Mouse (Mus musculus): ENCODE data around the gene Prdm16. TPM values are rescaled to one million over a fixed set of nuclear protein-coding genes. Genes with fewer than 3 reads are reported as not detected.
A peak's percentile ranks its signal among the peaks of the same experiment; 100 is the strongest.

The Prdm16 gene
- polyA plus RNA-seq, 1 experiment from 2014 or later = 2.0 TPM

DNA sequence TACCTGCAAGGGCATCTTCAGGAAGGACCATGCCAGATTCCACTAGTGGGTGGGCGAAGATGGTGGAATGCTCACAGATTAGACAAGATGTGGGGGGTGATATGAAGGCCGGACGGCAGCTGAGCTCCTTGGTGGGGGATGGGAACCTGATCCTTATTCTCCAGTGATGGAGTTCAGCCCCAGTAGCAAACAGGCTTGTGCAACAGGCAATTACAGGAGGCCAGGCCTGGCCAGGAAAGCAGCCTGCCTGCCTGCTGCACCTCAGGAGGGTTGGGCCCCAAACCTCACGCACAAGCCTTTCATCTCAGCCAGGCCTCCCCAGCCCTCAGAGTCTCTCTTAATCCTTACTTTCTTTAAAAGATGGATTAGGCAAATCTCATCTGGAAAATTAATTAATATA is 124.9 kb downstream of the Prdm16 start:
- ATAC-seq (ENCODE audit: insufficient read depth) = no peak
- Histone ChIP-seq H3K27me3 (peaks cover 5% of the 10 kb centered on the region; the same call in 1 of the 2 replicates), H3K27ac (replicated peaks) (no peak overlapping the region), H3K4me3 (replicated peaks) (no peak overlapping the region), H3K4me1 (replicated peaks) (peaks cover 4% of the 10 kb centered on the region; the same call in 1 of the 2 replicates), H3K9ac (no peak overlapping the region), H3K9me3 (replicated peaks) (no peaks in the 10 kb centered on the region), H3K36me3 (replicated peaks) (no peaks in the 10 kb centered on the region), H3K4me2 (no peak overlapping the region)
- 46% methylated on average over 4 of the region's 4 CpGs for WGBS (ENCODE audit: insufficient replicate concordance)

DNA sequence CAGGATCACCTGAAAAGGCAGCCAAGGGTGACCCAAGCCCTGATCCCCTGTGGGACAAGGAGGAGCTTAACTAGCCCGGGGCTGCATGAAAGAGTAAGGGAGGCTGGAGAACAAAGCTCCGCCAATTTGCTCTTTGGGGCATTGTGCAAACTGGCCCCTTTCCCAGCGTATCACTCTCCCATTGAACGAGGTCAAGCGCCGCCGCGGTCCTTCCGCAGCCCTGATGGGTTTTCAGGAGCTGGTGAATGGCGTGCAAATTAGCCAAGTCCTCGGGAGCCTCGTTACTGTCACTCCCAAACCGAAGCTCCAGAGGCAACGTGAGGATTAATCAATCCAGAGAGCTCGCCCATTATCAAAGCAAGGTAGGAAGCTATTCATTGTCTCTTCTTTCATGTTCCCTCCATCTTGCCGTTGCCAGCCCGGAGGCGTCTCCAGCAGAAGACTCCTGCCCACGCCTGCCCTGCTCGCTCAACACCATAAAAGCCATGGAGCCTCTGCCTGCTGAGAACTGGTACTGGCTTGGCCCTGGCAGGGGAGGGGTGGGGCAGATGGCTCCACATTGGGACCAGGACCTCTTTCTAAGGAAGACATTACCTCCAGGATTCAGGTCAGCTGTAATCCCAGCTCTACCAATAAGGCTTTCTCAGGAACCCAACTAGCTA is 129.8 kb downstream of the Prdm16 start:
- Histone ChIP-seq H3K4me1 (replicated peaks) (peaks cover 4% of the 10 kb centered on the region; the same call in 1 of the 2 replicates), H3K9ac (no peak overlapping the region), H3K4me3 (replicated peaks) (no peak overlapping the region), H3K9me3 (replicated peaks) (no peaks in the 10 kb centered on the region), H3K4me2 (no peak overlapping the region; the same call in 1 of the 2 replicates), H3K27ac (replicated peaks) (no peak overlapping the region), H3K27me3 (0 out of 2 replicates have a peak, but pooled peaks cover 7% of the 10 kb centered on the region), H3K36me3 (replicated peaks) (no peaks in the 10 kb centered on the region)
- no peak for ATAC-seq (ENCODE audit: insufficient read depth)
- WGBS (ENCODE audit: insufficient replicate concordance) = 25% methylated on average over 20 of the region's 20 CpGs

DNA sequence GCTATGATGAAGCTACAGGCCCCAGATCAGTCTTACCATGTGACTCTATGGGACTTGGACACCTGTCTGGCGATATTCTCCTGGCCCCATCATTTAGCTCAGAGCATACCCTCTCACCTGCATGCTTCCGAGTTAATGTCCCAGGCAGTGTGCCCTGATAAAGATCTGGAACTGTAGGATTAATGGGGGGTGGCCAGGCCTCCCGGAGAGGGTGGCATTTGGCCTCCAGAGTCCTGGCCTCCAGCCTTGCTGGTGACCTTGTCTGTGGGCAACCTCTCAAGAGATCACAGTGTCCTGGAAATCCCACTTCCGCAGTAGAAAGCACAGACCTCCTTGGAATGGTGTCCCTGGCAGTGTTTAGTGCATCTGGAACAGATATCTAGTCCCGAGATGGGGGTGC is 131.4 kb downstream of the Prdm16 start:
- Histone ChIP-seq H3K27me3 (0 out of 2 replicates have a peak, but pooled peaks cover 7% of the 10 kb centered on the region), H3K9ac (no peak overlapping the region), H3K4me2 (no peak overlapping the region), H3K27ac (replicated peaks) (no peak overlapping the region), H3K36me3 (replicated peaks) (no peaks in the 10 kb centered on the region), H3K9me3 (replicated peaks) (no peaks in the 10 kb centered on the region), H3K4me1 (replicated peaks) (peaks cover 5% of the 10 kb centered on the region; the same call in 1 of the 2 replicates), H3K4me3 (replicated peaks) (no peak overlapping the region)
- ATAC-seq (ENCODE audit: insufficient read depth) = no peak
- 62% methylated on average over 5 of the region's 5 CpGs for WGBS (ENCODE audit: insufficient replicate concordance)

GRCm38 (mm10) chr4:154503260-154503829 is 133.3 kb downstream of the Prdm16 start:
- Histone ChIP-seq H3K4me1 (replicated peaks) (peaks cover 17% of the 10 kb centered on the region), H3K9ac (no peak overlapping the region), H3K9me3 (replicated peaks) (no peaks in the 10 kb centered on the region), H3K4me3 (replicated peaks) (no peak overlapping the region), H3K27me3 (0 out of 2 replicates have a peak, but pooled peaks cover 7% of the 10 kb centered on the region), H3K4me2 (no peak overlapping the region), H3K27ac (replicated peaks) (no peak overlapping the region), H3K36me3 (replicated peaks) (no peaks in the 10 kb centered on the region)
- ATAC-seq (ENCODE audit: insufficient read depth) = no peak
- 65% methylated on average over 21 of the region's 21 CpGs for WGBS (ENCODE audit: insufficient replicate concordance)

DNA sequence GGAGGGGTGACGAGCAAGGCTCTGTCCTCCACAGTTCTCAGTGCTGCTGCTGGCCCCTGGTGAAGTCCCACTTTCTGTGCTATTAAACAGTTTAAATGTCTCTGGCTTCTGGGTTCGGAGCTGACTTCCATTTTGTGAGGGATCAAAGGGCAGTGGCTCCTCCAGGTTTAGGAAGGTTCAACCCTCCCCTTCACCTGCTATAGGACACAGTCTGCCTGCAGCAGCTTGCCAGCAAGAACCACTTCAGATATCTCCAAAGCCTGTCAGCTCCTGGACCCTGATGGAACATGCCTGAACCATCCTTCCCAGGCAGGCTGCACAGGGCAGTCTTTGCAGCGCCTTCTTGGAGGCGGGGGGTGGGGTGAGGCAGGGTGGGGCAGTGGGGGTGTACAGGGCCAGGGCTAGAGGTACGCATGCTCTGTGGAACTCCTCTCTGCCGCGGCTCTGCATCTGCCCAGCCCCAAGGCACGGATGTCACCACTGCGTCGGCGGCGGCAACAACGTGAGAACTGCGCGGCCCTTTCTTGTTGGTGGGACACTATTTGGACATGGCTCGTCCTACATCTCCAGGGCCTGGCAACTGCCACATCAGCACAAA is 134.2 kb downstream of the Prdm16 start:
- Histone ChIP-seq H3K9ac (no peak overlapping the region), H3K9me3 (replicated peaks) (no peaks in the 10 kb centered on the region), H3K4me1 (replicated peaks) (peaks cover 21% of the 10 kb centered on the region), H3K36me3 (replicated peaks) (no peaks in the 10 kb centered on the region), H3K27ac (replicated peaks) (no peak overlapping the region), H3K27me3 (0 out of 2 replicates have a peak, but pooled peaks cover 7% of the 10 kb centered on the region), H3K4me3 (replicated peaks) (no peak overlapping the region), H3K4me2 (no peak overlapping the region)
- 70% methylated on average over 16 of the region's 16 CpGs for WGBS (ENCODE audit: insufficient replicate concordance)
- ATAC-seq (ENCODE audit: insufficient read depth) = no peak

DNA sequence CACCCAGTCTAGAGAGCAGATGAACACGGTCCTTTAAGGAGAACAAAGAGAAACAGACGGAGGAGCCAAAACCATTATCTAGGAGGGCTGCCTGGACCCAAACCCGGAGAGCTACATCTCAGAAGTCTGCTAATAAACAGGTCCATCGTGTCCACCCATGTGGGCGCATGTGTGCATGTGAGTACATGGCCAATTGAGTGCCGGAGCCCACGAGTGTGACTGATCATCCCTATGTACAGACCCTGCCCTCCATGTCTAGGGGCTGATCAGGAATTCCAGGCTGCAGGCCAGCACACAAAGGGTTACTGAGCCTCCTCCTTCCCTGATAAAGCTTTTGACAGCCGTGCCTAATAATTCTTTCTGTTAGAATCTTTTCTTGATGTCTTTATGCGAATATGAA is 136.0 kb downstream of the Prdm16 start:
- Histone ChIP-seq H3K4me2 (no peak overlapping the region), H3K4me1 (replicated peaks) (peaks cover 22% of the 10 kb centered on the region), H3K9ac (no peak overlapping the region), H3K27ac (replicated peaks) (no peak overlapping the region), H3K4me3 (replicated peaks) (no peak overlapping the region), H3K9me3 (replicated peaks) (no peaks in the 10 kb centered on the region), H3K27me3 (no peaks in the 10 kb centered on the region), H3K36me3 (replicated peaks) (no peaks in the 10 kb centered on the region)
- ATAC-seq (ENCODE audit: insufficient read depth) = no peak
- WGBS (ENCODE audit: insufficient replicate concordance) = 63% methylated on average over 9 of the region's 9 CpGs

DNA sequence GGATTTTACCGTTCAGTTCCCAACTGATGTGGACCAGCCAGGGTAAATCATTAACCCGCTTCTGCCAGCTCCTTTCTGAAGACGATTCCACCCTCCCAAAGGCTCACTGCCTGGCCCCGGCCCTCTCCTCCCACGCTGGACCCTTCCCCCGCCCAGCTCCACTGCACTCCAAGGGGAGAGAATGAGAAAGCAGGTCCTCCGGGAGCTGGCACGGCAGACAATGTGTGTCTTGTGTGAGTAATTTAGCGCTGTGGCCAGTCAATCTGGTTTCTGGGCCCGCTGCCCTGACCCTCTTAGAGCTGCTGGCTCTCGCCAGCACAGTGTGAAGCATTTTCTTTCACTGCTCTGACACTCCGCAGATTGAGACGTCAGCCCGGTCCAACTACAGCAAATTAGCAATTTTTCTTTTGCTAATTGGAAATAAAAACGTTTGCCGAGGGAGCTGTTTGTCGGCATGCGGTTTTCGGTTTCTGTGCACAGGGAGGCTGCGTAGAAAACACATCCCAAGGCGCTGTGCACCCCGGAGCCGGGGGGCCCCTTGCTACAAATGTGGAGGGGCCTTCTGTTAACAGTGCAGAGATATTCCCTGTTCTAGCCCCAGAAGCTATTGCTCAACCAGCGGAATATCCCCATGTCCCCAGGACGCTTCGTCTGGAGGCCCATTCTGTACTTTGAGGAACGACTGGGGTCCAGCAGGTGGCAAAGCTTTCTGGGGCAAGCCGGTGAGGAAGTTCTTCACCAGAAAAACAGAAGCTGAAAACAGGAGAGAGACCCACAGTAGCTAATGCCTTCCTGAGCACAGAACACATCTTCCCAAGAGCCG is 136.8 kb downstream of the Prdm16 start:
- 47% methylated on average over 29 of the region's 29 CpGs for WGBS (ENCODE audit: insufficient replicate concordance)
- H3K9ac ChIP-seq = no peak overlapping the region

DNA sequence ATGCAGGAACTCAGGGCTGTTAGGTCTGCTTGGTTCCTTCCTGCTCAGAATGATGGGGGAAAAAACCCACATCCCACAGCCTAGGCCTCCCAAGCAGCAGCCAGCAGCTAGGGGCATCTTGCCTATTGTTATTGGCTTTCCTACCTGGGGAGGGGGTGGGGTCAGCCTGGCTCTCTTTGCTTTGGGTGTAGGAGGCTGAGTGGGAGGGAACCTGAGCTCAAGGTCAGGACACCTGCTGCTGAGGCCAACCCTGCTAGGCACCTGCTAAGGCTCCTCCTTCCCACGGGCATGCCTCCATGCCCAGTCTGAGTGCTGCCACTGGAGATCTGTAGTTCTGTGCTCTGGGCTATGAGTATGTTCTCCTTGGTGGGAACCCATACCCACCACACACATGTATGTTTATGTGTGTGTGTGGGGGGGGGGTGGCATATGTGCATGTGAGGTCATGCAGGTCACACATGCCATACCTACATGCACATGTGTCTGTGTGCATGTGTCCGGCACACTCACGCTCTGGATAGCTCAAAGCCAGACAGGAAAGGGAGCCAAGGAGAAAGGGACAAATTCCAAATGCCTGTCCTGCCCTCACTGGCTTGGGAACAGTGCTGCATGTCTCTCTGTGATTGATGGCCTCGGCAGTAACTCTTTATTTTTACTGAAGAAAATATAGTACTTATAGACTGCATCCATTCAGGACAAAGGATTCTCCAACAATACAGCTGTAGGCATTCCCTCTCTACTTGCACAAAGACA is 139.1 kb downstream of the Prdm16 start:
- Histone ChIP-seq H3K36me3 (replicated peaks) (no peaks in the 10 kb centered on the region), H3K4me3 (replicated peaks) (no peak overlapping the region), H3K27ac (replicated peaks) (peak overlapping the region; percentile 53), H3K4me1 (replicated peaks) (peaks cover 24% of the 10 kb centered on the region), H3K9me3 (replicated peaks) (no peaks in the 10 kb centered on the region), H3K4me2 (no peak overlapping the region), H3K27me3 (no peaks in the 10 kb centered on the region; the same call in 1 of the 2 replicates), H3K9ac (no peak overlapping the region)
- peak; percentile 43; the same call in 1 of the 2 replicates for ATAC-seq (ENCODE audit: insufficient read depth)
- WGBS (ENCODE audit: insufficient replicate concordance) = 58% methylated on average over 4 of the region's 4 CpGs

More for the DNA sequence above, 136.8 kb downstream of the Prdm16 start:
- no peaks in the 10 kb centered on the region for H3K9me3 ChIP-seq (replicated peaks)
- peak overlapping the region; percentile 10; the same call in 1 of the 2 replicates for H3K4me3 ChIP-seq (replicated peaks)
- H3K4me1 ChIP-seq (replicated peaks) = peaks cover 22% of the 10 kb centered on the region
- peak overlapping the region; percentile 39 for H3K4me2 ChIP-seq
- ATAC-seq (ENCODE audit: insufficient read depth) = no peak
- H3K36me3 ChIP-seq (replicated peaks) = no peaks in the 10 kb centered on the region
- no peaks in the 10 kb centered on the region; the same call in 1 of the 2 replicates for H3K27me3 ChIP-seq
- H3K27ac ChIP-seq (replicated peaks) = no peak overlapping the region

DNA sequence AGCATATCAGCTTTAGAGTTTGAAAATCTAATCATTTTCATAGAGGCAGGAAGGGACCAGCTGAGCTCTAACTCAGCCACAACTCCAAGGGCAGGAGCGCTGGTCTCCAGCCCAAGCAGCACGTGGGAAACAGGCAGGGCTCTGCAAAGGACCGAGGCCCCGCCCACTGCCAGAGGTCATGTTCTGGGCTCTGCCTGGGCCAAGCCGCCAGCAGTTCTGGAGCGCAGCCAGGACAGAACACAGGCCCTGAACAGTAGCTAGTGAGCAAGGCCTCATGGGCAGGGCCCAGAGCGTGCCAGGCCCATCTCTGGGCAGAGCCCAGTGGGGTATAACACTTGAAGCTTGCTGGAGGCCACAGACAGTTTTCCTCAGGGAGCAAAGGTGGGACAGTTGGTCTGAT is 139.7 kb downstream of the Prdm16 start:
- H3K27me3 ChIP-seq = no peaks in the 10 kb centered on the region; the same call in 1 of the 2 replicates
- peak; percentile 80 for ATAC-seq (ENCODE audit: insufficient read depth)
- H3K4me3 ChIP-seq (replicated peaks) = no peak overlapping the region
- WGBS (ENCODE audit: insufficient replicate concordance) = 35% methylated on average over 7 of the region's 7 CpGs
- no peak overlapping the region for H3K9ac ChIP-seq
- peaks cover 25% of the 10 kb centered on the region for H3K4me1 ChIP-seq (replicated peaks)
- H3K36me3 ChIP-seq (replicated peaks) = no peaks in the 10 kb centered on the region
- H3K9me3 ChIP-seq (replicated peaks) = no peaks in the 10 kb centered on the region
- no peak overlapping the region for H3K4me2 ChIP-seq
- H3K27ac ChIP-seq (replicated peaks) = peak overlapping the region; percentile 53

- Histone ChIP-seq H3K9me3 (replicated peaks) (no peaks in the 10 kb centered on the region), H3K27me3 (no peaks in the 10 kb centered on the region; the same call in 1 of the 2 replicates), H3K36me3 (replicated peaks) (no peaks in the 10 kb centered on the region), H3K4me3 (replicated peaks) (no peak overlapping the region), H3K4me2 (no peak overlapping the region), H3K27ac (replicated peaks) (0 out of 2 replicates have a peak overlapping the region, but pooled peaks have one; percentile 43), H3K9ac (no peak overlapping the region), H3K4me1 (replicated peaks) (peaks cover 25% of the 10 kb centered on the region)
- 52% methylated on average over 5 of the region's 5 CpGs for WGBS (ENCODE audit: insufficient replicate concordance)
- peak; percentile 22; the same call in 1 of the 2 replicates for ATAC-seq (ENCODE audit: insufficient read depth)
Measured at GRCm38 (mm10) chr4:154496522-154496921, 140.2 kb downstream of the Prdm16 start.

Data from liver, embryonic 15.5 days (tissue).